Mouse (Mus musculus) ES-E14 (cell line): Measurements from ENCODE around the gene Gm10471. TPM values are rescaled to one million over a fixed set of nuclear protein-coding genes. Genes with fewer than 3 reads are reported as not detected.
"Not testable (repeated sequence)": the region's sequence is repeated elsewhere in the genome, so short reads cannot be mapped to it uniquely, and the experiment has no call there.

Source experiments
- DNase-seq: peaks from one replicate; pipeline ENCODE4 v3.0.0-alpha.2; 2013; ENCODE audit warnings: low read depth, low spot score
- H3K27ac ChIP-seq: 2 replicates; pipeline ENCODE4 v1.5.1; 2012; ENCODE audit warnings: low read depth, mild to moderate bottlenecking, low read length, moderate library complexity, mixed read lengths; ENCODE audit not compliant: poor library complexity, insufficient read depth, severe bottlenecking
- H3K36me3 ChIP-seq: 2 replicates; pipeline ENCODE4 v1.6.1; 2012; ENCODE audit warnings: mild to moderate bottlenecking, low read length, moderate library complexity, mixed read lengths; ENCODE audit not compliant: control insufficient read depth, poor library complexity, insufficient read depth, severe bottlenecking
- H3K4me1 ChIP-seq, 2 experiments: fragments of 150-350 bp in 1 of 2; sonication (generic) in 1 of 2; 2 replicates each; pipeline ENCODE4 v1.6.1; 2012; ENCODE audit warnings: low read length in 2 of 2, mild to moderate bottlenecking in 1 of 2, mixed read lengths in 1 of 2; ENCODE audit not compliant: control insufficient read depth in 2 of 2, insufficient read depth in 2 of 2, poor library complexity in 1 of 2
- H3K4me3 ChIP-seq, 2 experiments: fragments of 150-350 bp in 1 of 2; sonication (generic) in 1 of 2; 2 replicates each; pipeline ENCODE4 v1.5.1; 2012; ENCODE audit warnings: low read length in 2 of 2, low read depth in 1 of 2, mild to moderate bottlenecking in 1 of 2, mixed read lengths in 1 of 2; ENCODE audit not compliant: insufficient read depth in 1 of 2, poor library complexity in 1 of 2, severe bottlenecking in 1 of 2
- H3K9ac ChIP-seq: 2 replicates; pipeline ENCODE4 v1.6.1; 2012; ENCODE audit warnings: low read depth, mild to moderate bottlenecking, low read length, mixed read lengths; ENCODE audit not compliant: poor library complexity, insufficient read depth, severe bottlenecking
- H3K9me3 ChIP-seq: fragments of 150-350 bp; sonication (generic); 2 replicates; pipeline ENCODE4 v1.6.1; 2012; ENCODE audit warnings: low read depth, mild to moderate bottlenecking, low read length; ENCODE audit not compliant: control insufficient read depth, insufficient read depth
- HCFC1 ChIP-seq: IDR thresholded peaks from 2 replicates; pipeline ENCODE4 v1.6.1; 2012; ENCODE audit warnings: low read length, inconsistent platforms, borderline replicate concordance; ENCODE audit not compliant: insufficient read depth
- MAFK ChIP-seq: IDR thresholded peaks from 2 replicates; pipeline ENCODE4 v1.6.1; 2014; ENCODE audit warnings: mild to moderate bottlenecking, low read depth, low read length, inconsistent platforms; ENCODE audit not compliant: insufficient read depth
- ZC3H11A ChIP-seq: IDR thresholded peaks from 2 replicates; pipeline ENCODE4 v1.6.1; 2012; ENCODE audit warnings: low read depth, mild to moderate bottlenecking, inconsistent platforms, low read length, borderline replicate concordance
- in situ Hi-C, 2 experiments: fragments of 600-800 bp; cut with MboI; formaldehyde crosslinking; loops; one replicate each; pipeline ENCODE4 v1.15.1; 2025; ENCODE audit warnings: low sequenced_read_pairs in 2 of 2, inconsistent platforms in 1 of 2; ENCODE audit not compliant: unreplicated experiment in 2 of 2
- total RNA-seq: library from RNA; depleted of rRNA; stranded (reverse); fragments of 300-350 nt; gene quantifications from 2 replicates; pipeline ENCODE4 v1.2.3, GENCODE M21; 2012; rRNA removed

The Gm10471 gene
- not detected in 2 replicates for total RNA-seq

- in situ Hi-C loops, H3K36me3 ChIP-seq, DNase-seq, H3K9me3 ChIP-seq, H3K4me1 ChIP-seq, H3K4me3 ChIP-seq, H3K27ac ChIP-seq, H3K9ac ChIP-seq: not testable (repeated sequence)
These were observed at the start of gene Gm10471 for GRCm38 (mm10) chr5:26089191-26089590. Gene Gm10471, minus strand, starts transcription at chr5:26089291.

- DNase-seq, H3K4me3 ChIP-seq, H3K9me3 ChIP-seq, H3K36me3 ChIP-seq, H3K27ac ChIP-seq, H3K4me1 ChIP-seq, H3K9ac ChIP-seq, in situ Hi-C loops: not testable (repeated sequence)
These were observed 32.2 kb upstream of the Gm10471 start, which contains the start of gene Gm10220 for GRCm38 (mm10) chr5:26121321-26121720. Gene Gm10220, minus strand, starts transcription at chr5:26121421.

GRCm38 (mm10) chr5:26105262-26105661 is 16.2 kb upstream of the Gm10471 start, which contains the start of gene 5031410I06Rik:
Gene 5031410I06Rik, minus strand, starts transcription at chr5:26105362.
- in situ Hi-C loops, H3K27ac ChIP-seq, H3K36me3 ChIP-seq, H3K4me3 ChIP-seq, H3K9ac ChIP-seq, H3K4me1 ChIP-seq, DNase-seq, H3K9me3 ChIP-seq: not testable (repeated sequence)

- H3K4me1 ChIP-seq, H3K4me3 ChIP-seq, H3K27ac ChIP-seq, H3K9me3 ChIP-seq, H3K9ac ChIP-seq, H3K36me3 ChIP-seq, in situ Hi-C loops: not testable (repeated sequence)
- peak; percentile 15 for DNase-seq
These were observed 10.1 kb downstream of the Gm10471 start for GRCm38 (mm10) chr5:26079023-26079422.

- Histone ChIP-seq H3K9ac (peak overlapping the region; percentile 12), H3K27ac (no peak overlapping the region), H3K4me1 (peaks cover 0 to 3% of the 10 kb centered on the region in 2 experiments; a peak in 1 of 4 replicates), H3K4me3 (peak overlapping the region; percentile 16 to 48; a peak in 3 of 4 replicates), H3K9me3 (no peaks in the 10 kb centered on the region), H3K36me3 (no peaks in the 10 kb centered on the region)
- TF ChIP-seq HCFC1 (0 out of 2 replicates have a peak, but pooled peaks have one; percentile 15), MAFK (no peak), ZC3H11A (no peak)
- DNase-seq: peak; percentile 78
- in situ Hi-C loops: no loop called here
These were observed 18.4 kb downstream of the Gm10471 start for GRCm38 (mm10) chr5:26070716-26071115.

- DNase-seq, H3K4me3 ChIP-seq, H3K9ac ChIP-seq, in situ Hi-C loops, H3K27ac ChIP-seq, H3K4me1 ChIP-seq, H3K9me3 ChIP-seq, H3K36me3 ChIP-seq: not testable (repeated sequence)
These were observed 30.6 kb downstream of the Gm10471 start, which contains the start of gene Gm7347 for GRCm38 (mm10) chr5:26058481-26058880. Gene Gm7347, minus strand, starts transcription at chr5:26058581.

GRCm38 (mm10) chr5:26039458-26039857 is 49.6 kb downstream of the Gm10471 start, which contains the start of gene Speer4a:
Gene Speer4a, minus strand, starts transcription at chr5:26039558.
- H3K9me3 ChIP-seq, H3K36me3 ChIP-seq, H3K4me1 ChIP-seq, H3K4me3 ChIP-seq, H3K27ac ChIP-seq, H3K9ac ChIP-seq, DNase-seq, in situ Hi-C loops: not testable (repeated sequence)
